Mouse (Mus musculus) cerebellum, adult 2 months (tissue): ENCODE measurements around the gene Dock4. TPM values are rescaled to one million over a fixed set of nuclear protein-coding genes. Genes with fewer than 3 reads are reported as not detected.

Experiments
- DNase-seq, 2 experiments: peaks; one replicate each; pipeline ENCODE4 v3.0.0; 2021
- H3K27ac ChIP-seq: fragments of 200-500 bp; 2 replicates; pipeline ENCODE4 v1.5.1; 2012; ENCODE audit warnings: low read length, control low read depth, inconsistent platforms; ENCODE audit not compliant: insufficient read depth
- H3K27me3 ChIP-seq: fragments of 200-500 bp; 2 replicates; pipeline ENCODE4 v1.6.1; 2012; ENCODE audit warnings: inconsistent platforms, mild to moderate bottlenecking, low read length, moderate library complexity; ENCODE audit not compliant: control insufficient read depth, insufficient read depth
- H3K4me1 ChIP-seq: fragments of 200-500 bp; 2 replicates; pipeline ENCODE4 v1.6.1; 2011; ENCODE audit warnings: low read length; ENCODE audit not compliant: control insufficient read depth, insufficient read depth
- H3K4me3 ChIP-seq: fragments of 200-500 bp; replicated peaks from 2 replicates; pipeline ENCODE3; 2011; ENCODE audit warnings: mild to moderate bottlenecking, low read depth, low read length, control low read depth; ENCODE audit not compliant: insufficient read depth
- CTCF ChIP-seq: fragments of 200-500 bp; IDR thresholded peaks from 2 replicates; pipeline ENCODE4 v1.5.1; 2011; ENCODE audit warnings: low read depth, mild to moderate bottlenecking, control low read depth, low read length, moderate library complexity, borderline replicate concordance; ENCODE audit not compliant: insufficient read depth
- POLR2A ChIP-seq: fragments of 200-500 bp; IDR thresholded peaks from 2 replicates; pipeline ENCODE4 v1.6.1; 2011; ENCODE audit warnings: low read length, control low read depth, borderline replicate concordance; ENCODE audit not compliant: insufficient read depth
- WGBS: fragments of 180-500 bp; shearing (Covaris S2); methylation state at CpG from one replicate; pipeline ENCODE4 v1.1.7; 2018; 5-methylcytosine and 5-hydroxymethylcytosine counted together
- polyA plus RNA-seq: library from polyadenylated mRNA; depleted of rRNA; stranded (reverse); fragments of >200 nt; gene quantifications from 2 replicates; pipeline ENCODE4 v1.2.3, GENCODE M21; 2012

Dock4 gene
- polyA plus RNA-seq, 1 experiment: 35.6 TPM

DNA sequence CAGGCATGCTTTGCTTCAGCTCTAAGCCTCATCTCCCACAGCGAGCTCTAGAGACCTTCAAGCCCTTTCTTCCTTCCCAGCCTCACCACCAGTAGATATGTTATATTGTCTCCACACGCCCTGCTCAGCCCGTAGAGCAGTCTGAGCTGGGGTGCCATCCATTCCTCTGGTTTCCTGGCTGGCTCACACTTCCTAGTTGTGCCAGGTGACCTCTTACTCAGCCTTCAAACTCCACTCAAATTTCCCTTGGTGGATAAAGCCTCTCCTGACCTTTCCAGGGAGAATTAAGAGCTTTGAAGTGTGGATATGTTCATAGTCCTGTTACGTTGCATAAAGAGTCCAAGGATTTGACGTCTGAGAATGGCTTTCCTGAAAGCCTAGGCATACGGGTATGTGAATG, 68.3 kb downstream of the Dock4 start:
- Histone ChIP-seq H3K27me3 (no peaks in the 10 kb centered on the region), H3K4me1 (peaks cover 31% of the 10 kb centered on the region), H3K27ac (no peak overlapping the region), H3K4me3 (no peak overlapping the region)
- peak in 1 of 2 experiments; percentile 28 for DNase-seq
- no peak for TF ChIP-seq POLR2A
- TF ChIP-seq CTCF: no peak
- WGBS: 58% methylated on average over 6 of the region's 6 CpGs

DNA sequence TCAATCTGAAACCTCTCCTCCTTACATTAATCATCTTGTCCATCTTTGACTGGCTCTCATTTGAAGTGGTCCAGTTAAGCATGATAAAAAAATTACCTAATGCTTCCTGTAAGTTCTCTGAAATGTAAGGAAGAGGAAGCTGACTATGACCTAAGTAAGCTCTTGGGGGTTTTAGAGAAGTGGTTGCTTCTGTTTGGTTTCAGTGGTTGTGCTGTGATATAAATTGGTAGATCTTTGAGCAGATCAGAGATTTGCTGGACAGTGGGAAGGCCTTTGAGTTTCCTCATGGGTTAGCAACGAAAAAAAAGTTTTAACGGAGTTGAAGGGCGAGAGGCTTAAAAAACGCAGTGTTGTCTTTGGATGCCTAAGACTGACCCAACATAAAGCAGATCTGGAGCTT, 76.7 kb downstream of the Dock4 start:
- WGBS: 71% methylated on average over 4 of the region's 4 CpGs
- no peak overlapping the region for H3K27ac ChIP-seq

DNA sequence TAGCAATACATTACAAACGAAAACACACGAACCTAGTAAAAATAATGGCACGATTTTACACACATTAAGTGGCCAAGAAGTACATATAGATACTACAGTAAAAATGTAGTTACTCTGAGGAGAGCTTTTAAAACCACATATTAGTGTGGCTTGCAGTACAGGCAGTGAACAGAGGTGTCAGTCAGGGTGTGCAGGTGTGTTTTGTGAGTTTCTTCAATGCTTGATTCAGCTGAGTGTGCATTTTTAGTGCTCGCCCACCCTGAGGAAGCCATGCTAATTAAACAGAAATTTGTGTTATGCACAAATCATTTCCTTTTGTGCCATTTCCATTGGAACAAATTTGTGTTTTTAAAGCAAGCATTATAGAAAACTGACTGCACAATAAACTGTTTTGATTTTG, 77.3 kb downstream of the Dock4 start:
- TF ChIP-seq CTCF: no peak
- TF ChIP-seq POLR2A: no peak
- DNase-seq: no peak
- Histone ChIP-seq H3K27ac (no peak overlapping the region), H3K4me3 (no peak overlapping the region), H3K27me3 (no peaks in the 10 kb centered on the region), H3K4me1 (peaks cover 2% of the 10 kb centered on the region; the same call in 1 of the 2 replicates)
- 90% methylated on average over 4 of the region's 4 CpGs for WGBS

More for the DNA sequence above, 76.7 kb downstream of the Dock4 start:
- no peak for DNase-seq
- peaks cover 2% of the 10 kb centered on the region; the same call in 1 of the 2 replicates for H3K4me1 ChIP-seq
- no peaks in the 10 kb centered on the region for H3K27me3 ChIP-seq
- no peak for TF ChIP-seq POLR2A
- TF ChIP-seq CTCF: no peak
- no peak overlapping the region for H3K4me3 ChIP-seq

DNA sequence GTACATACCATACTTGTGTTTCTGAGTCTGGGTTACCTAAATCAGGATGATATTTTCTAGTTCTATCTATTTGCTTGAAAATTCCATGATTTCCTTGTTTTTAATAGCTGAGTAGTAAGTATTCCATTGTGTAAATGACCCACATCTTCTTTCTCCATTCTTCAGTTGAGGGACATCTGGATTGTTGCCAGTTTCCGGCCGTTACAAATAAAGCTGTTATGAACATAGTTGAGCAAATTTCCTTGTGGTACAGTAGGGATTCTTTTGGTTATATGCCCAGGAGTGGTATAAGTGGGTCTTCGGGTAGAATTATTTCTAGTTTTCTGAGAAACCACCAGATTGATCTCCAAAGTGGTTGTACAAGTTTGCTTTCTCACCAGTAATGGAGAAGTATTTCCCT, 79.3 kb downstream of the Dock4 start:
- no peak for DNase-seq
- Histone ChIP-seq H3K4me1 (peaks cover 8% of the 10 kb centered on the region; the same call in 1 of the 2 replicates), H3K4me3 (no peak overlapping the region), H3K27me3 (no peaks in the 10 kb centered on the region), H3K27ac (no peak overlapping the region)
- 27% methylated on average over 3 of the region's 3 CpGs for WGBS
- TF ChIP-seq POLR2A (no peak), CTCF (no peak)

DNA sequence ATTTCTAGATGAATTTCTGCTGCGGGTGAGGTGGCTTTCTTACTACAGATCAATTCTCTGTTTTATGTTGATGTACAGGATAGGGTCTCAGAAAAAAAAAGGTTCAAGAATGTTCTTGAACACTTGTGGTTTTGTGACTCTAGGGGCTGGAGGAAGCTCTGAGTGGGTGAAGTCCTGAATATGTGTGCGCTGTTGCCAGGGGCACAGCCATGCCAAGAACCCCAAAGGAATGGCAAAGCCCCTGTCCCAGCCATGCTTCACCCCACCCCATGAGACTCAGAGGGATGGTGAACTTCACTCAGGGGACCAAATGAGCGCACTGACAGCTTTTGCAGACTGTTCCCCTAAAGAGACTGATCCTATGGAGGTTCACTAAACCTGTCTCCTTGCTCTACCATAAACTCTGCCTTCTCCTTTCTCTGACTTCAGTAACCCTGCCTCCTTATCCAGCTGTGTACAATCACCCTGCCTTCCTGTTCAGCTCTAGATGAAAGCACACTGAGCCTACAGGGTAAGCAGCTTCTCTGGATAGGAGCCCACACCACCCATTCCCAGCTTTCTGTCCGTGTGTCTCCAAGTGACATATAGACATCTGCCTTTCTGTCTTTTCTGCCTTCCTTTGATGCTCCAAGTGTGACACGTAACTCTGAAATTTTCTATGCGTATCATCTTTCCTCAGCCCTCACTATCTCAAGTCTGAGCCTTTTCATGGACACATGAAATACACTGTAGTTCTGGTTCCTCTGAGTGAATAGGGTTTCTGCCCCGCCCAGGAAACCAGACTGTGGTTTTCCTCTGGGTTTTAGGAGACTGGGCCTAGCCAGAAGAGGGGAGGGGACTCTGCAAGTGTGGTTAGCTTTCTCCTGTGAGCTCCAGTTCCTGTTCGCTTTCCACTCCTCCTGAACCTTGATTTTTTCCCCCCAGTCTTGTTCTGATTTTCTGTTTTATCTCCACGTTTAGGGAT, 90.2 kb downstream of the Dock4 start:
- Histone ChIP-seq H3K4me3 (no peak overlapping the region), H3K27ac (no peak overlapping the region), H3K4me1 (peaks cover 21% of the 10 kb centered on the region; the same call in 1 of the 2 replicates), H3K27me3 (no peaks in the 10 kb centered on the region)
- WGBS: 90% methylated on average over 9 of the region's 9 CpGs
- no peak for DNase-seq
- TF ChIP-seq CTCF (no peak), POLR2A (no peak)

DNA sequence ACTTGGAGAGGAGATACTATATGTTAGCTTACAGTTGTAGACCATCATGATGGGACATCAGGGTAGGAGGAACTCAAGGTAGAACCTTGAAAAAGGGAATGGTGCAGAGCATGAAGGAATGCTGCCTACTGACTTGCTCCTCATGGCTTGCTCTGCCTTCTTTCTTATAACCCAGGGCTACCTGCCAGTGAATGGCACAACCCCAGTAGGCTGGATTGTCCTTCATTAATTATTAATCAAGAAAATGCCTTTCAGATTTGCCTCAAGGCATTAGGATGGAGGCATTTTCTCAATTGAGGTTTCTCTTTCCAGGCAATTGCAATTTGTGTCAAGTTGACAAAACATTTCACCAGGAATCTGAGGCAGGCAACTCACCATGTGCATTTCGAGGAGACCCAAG, 92.1 kb downstream of the Dock4 start:
- DNase-seq: no peak
- TF ChIP-seq CTCF (no peak), POLR2A (no peak)
- 90% methylated on average over 1 of the region's 1 CpGs for WGBS

DNA sequence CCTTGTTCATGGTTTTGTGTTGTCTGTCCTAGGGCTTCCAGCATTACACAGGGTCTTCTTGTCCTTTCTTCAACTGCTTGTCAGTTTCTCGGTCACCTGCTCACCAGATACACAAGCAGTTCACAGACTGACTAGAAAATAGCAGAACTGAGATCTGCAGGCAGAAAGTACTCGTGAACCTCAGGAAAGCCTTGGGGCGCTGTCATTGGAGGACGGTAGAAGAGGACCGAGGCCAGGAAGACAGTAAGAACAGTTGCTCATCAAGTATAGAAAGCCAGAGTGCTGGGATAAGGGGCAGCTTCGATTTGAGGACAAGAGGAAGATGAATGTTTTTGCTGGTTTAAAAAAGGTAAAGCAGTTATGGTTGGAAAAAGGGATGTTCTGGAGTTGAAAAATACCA, 92.6 kb downstream of the Dock4 start:
- peaks cover 15% of the 10 kb centered on the region; the same call in 1 of the 2 replicates for H3K4me1 ChIP-seq

More for the DNA sequence above, 92.1 kb downstream of the Dock4 start:
- Histone ChIP-seq H3K27me3 (no peaks in the 10 kb centered on the region), H3K4me3 (no peak overlapping the region), H3K27ac (no peak overlapping the region), H3K4me1 (peaks cover 17% of the 10 kb centered on the region; the same call in 1 of the 2 replicates)

More for the DNA sequence above, 92.6 kb downstream of the Dock4 start:
- H3K27me3 ChIP-seq: no peaks in the 10 kb centered on the region
- 86% methylated on average over 6 of the region's 6 CpGs for WGBS
- no peak for TF ChIP-seq POLR2A
- no peak for TF ChIP-seq CTCF
- DNase-seq: no peak
- no peak overlapping the region for H3K4me3 ChIP-seq
- no peak overlapping the region for H3K27ac ChIP-seq
